Mouse (Mus musculus) embryo, embryonic 11 days (tissue): ENCODE measurements around the gene Sptbn2.
A peak's percentile ranks its signal among the peaks of the same experiment; 100 is the strongest.

ENCODE experiments used
- DNase-seq: peaks from one replicate; pipeline ENCODE4 v3.0.0-alpha.2; 2015

Sptbn2 gene

DNA sequence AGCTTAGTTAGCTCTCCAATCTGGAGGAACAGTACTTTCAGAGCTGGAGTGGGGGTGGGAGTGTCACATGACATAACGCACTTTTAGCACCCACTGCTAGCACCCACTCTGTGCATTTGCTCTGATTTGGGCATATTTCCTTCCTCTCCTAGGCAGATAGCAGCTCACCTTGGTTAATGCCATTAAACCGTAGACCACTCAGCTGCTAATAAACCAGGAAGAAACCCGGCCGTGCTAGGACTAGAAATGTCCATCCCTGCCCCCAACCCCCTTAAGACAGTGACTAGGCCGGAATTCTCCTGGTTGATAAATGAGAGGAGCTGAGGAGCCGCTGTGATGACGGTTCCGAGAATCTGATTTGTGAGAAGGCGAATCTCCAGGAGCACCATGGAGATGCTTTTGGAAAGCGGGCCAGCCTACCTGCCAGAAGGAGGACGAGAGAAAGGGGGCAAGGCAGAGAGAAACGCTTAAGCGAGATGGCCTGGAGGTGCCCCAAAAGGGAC, at the start of gene Sptbn2:
TSS of gene Sptbn2 (plus strand) at position 70 of the 503 bp plus-strand sequence.
- DNase-seq: peak; percentile 45

DNA sequence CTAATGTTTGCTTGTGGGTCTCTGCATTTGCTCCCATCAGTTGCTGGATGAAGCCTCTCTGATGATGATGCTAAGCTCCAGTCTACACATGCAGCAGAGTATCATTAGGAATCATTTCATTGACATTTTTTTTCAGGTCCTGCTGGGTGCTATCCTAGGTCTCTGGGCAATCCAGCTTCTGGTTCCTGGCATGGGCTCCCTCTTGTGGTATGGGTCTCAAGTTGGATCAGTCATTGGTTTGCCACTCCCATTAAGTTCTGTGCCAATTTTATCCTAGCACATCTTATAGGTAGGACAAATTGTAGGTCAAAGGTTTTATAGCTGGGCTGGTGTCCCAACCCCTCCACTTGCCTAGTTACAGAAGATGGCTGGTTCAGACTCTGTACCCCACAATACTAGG, 44.2 kb upstream of the Sptbn2 start:
- no peak for DNase-seq

DNA sequence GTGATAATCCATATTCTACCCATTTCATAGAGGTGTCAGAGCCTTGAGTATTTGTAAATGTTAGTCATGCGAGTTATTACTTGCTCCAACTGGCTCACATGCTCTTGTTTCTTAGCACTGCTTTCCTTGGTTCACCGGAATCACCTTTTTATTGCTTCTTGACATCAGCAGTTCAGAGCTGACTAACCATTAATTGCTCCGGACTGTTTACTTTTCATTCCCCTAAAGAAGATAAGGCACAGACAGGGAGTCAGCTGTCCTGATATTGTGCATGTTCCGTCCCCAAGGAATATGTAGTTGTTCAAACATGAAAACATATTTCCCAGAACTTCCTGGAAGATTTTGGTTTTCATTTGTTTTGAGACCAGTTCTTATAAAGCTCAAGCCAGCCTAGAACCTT, 40.2 kb upstream of the Sptbn2 start:
- DNase-seq: no peak

GRCm38 (mm10) chr19:4672401-4672800, 38.6 kb upstream of the Sptbn2 start:
- no peak for DNase-seq

GRCm38 (mm10) chr19:4694346-4694745, 16.6 kb upstream of the Sptbn2 start:
- no peak for DNase-seq

DNA sequence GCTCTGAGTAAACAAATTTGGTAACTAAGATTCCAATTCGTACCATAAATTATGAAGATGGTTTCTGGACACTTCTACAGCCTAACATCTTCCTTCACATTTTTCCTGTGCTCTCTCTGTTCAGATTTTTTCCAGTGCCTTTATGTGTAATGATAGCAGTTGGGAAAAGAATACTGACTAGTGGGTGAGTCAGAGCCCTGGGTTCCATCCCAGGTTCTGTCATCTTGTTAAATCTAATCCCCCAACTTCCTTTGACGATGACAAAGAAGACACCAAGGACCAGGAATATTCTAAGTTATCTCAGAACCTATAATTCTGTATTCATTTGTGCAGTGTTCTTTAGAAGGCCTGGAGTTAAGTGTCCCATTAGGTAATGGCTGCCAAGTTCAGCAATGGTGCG, 13.8 kb upstream of the Sptbn2 start:
- no peak for DNase-seq

- no peak for DNase-seq
These were observed 13.2 kb upstream of the Sptbn2 start for GRCm38 (mm10) chr19:4697721-4698120.

DNA sequence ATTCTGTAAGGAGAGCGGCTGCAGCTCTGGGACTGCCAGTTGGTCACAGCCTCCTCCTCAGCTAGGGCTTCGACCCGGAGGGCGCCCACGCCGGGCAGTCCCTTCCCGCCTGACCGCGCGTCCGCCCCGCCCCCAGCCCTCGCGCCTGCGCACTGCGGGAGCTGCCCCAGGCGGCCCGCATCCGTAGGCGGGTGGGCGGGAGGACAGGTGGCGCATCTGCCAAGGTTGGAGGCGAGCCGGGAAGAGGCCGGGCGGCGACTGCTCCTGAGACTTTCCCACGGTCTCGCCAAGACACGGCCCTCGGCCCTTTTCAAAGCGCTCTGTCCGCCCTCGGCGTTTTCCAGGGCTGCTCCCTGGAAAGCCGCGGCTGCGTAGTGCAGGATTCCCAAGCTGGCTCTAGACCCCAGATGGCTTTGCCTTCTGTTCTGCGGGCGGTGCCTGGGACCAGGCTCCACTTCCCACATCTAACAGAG, 12.7 kb upstream of the Sptbn2 start, which contains the start of gene Gm960:
TSS of gene Gm960 (minus strand) at position 464 of the 473 bp plus-strand sequence.
- DNase-seq: peak; percentile 82

DNA sequence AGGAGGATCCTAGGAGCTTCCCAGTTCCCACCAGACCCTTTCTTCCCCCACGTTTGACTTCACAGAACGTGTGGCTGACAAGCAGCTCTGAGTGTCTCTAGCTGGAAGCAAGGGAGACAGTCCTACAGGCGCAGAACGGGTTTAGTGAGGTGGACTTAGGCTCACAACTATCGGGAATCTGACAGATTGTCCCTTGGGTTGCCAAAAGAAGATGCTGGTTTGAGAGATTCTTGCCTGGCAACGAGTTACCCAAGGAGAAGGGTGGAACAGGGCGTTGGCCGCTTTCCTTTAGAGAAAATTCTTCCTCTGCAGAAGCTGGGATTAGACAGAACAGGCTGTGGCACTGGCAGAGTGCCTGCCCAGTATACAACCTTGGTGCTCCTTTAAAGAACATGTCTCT, 12.1 kb upstream of the Sptbn2 start:
- DNase-seq: no peak

- no peak for DNase-seq
These were observed 11.1 kb upstream of the Sptbn2 start for GRCm38 (mm10) chr19:4699821-4700220.

GRCm38 (mm10) chr19:4700656-4701055, 10.3 kb upstream of the Sptbn2 start:
- DNase-seq: no peak

GRCm38 (mm10) chr19:4701221-4701620, 9.7 kb upstream of the Sptbn2 start:
- DNase-seq: no peak

DNA sequence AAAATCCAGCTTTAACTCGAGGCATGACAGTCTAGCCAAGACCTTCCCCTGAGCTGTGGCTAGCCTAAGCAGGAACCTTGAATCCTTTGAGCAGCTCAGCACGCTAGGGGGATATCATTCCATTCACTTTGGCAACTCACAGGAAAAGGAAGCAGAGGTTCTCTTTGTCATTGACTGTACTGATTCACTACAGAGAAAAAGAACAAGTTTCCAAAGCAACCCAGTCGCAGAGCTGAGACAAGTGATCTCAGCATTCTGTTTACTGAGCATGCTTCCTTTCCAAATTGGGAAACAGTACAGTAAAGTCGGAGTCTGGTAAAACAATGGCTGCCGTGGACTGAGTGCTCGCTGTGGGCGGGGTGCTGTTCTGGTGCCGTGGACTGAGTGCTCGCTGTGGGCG, 2.2 kb upstream of the Sptbn2 start:
- DNase-seq: no peak

DNA sequence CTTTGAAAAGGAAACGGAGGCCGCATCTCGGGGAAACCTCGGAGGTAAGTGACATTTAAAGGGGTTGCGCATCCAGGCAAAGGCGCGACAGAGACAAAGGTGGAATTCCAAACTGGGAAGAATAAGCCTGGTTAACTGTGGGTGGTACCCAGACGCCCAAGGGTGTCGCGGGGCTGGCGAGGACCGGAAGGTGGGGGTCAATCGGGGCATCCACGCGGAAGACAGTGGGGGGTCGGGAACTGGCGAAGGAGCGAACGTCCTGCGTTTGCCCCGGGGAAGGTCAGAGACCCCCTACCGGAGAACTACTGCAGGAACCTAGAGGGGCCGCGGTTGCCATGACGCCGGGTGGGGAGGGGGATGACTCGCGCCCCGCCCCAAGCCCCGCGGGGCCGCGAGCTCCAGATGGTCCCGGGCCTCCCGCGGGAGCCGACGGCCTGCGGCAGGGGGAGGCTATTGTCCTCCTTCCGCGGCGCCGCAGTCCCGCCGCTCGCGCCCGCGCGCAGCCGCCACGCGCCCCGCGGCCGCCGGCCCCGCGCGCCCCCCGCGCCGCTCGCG, 711 bp downstream of the Sptbn2 start:
- DNase-seq: peak; percentile 85

- peak; percentile 68 for DNase-seq
These were observed 1.3 kb downstream of the Sptbn2 start for GRCm38 (mm10) chr19:4712156-4712780.

DNA sequence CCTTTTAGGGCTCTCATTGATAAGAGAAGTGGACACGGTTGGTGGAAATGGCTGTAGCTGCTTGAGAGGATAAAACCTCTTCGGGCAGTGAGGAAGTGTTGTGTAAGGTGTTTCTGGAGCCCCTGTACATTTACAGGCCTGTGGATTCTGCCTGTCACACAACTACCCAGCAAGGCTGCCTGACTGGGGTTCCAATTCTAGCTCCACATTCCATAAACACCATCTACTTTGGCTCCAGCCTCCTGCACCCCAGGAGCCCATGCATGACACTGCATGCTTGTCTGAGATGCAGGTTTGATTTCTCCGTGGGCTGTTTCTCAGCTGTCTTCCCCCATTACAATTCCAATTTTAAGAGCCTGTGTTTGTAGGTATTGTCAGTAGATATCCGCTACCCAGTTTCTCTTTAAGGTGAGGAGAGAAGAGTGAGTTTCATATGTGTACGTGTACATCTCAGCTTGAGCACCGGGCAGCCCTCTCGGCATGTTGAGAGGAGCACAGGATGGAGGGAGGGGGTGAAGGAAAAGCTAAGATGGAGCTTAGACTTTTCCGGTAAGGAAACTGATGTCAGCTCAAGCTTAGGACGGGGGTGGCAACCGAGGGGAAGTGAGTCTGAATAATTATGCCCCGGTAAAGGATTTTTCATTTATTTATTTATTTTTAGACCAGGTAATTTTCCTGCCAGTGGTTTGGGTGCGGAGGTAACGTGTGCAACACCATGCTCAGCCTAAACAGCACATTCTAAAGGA, 2.0 kb downstream of the Sptbn2 start:
- no peak for DNase-seq

DNA sequence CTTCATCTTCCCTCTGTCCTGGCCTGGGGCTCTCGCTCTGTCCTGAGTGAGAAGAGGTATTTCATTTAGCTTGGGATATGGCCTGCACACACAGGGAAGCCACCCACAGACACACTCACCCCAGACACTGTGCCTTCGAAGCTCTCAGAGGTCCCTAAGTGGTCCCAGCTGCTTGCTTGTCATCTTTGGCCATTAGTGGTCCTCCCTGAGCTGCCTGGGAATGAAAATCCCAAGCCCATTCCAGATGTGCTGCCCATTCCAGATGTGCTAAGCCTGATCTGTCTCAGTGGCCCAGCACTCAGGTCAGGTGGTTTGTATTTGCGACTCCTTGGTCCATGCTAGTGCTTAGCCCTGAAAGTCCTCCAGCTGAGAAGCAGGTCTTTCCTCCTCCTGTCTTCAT, 2.9 kb downstream of the Sptbn2 start:
- DNase-seq: peak; percentile 14

GRCm38 (mm10) chr19:4716756-4717155, 5.8 kb downstream of the Sptbn2 start:
- no peak for DNase-seq

- no peak for DNase-seq
These were observed 6.3 kb downstream of the Sptbn2 start for GRCm38 (mm10) chr19:4717281-4717680.

DNA sequence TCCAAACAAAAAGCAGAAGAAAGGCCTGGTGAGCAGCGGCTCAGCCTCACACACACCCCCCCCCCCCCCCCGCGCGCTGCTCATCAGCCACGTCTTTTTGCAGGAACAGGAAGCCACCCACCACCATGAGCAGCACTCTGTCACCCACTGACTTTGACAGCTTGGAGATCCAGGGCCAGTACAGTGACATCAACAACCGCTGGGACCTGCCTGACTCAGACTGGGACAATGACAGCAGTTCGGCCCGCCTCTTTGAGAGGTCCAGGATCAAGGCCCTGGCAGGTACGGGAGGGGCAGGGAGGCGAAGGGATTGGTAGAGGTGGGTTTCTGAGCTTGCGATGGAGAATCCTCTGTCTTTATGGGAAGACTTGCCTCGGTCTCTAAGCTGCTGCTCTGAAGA, 7.7 kb downstream of the Sptbn2 start:
- no peak for DNase-seq

- no peak for DNase-seq
These were observed 8.4 kb downstream of the Sptbn2 start for GRCm38 (mm10) chr19:4719351-4719764.

- no peak for DNase-seq
These were observed 9.1 kb downstream of the Sptbn2 start for GRCm38 (mm10) chr19:4720112-4720511.

DNA sequence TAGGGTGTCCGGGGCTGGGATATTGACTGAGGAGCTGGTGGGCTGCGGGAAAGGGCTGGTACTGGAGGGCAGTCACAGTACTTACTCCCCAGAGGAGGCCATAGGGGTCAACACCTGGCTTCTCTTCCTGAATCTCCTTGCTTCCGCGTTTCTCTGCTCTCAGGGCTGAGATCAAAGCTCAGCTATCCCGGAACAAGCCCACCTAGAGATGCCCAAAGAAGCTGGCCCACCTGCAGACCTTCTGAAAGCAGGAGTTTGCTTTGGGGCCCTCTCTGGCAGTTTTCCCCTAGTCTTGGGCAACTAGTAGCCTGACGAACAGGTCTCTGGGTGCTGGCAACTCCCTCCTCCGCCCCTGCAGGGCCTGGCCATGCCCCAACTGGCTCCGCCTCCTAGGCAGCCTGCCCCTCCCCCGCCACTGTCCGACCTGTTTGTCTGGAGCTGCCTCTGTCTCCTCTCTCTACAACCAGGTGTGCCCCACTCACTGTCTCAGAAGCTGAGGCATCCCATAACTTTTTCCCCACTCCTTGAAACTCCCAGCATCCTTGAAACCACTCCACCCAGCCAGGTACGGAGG, 9.8 kb downstream of the Sptbn2 start:
- DNase-seq: peak; percentile 33

GRCm38 (mm10) chr19:4729186-4729585, 18.2 kb downstream of the Sptbn2 start:
- no peak for DNase-seq
